Mouse (Mus musculus) lung, postnatal 25 days (tissue): ENCODE data around the gene Fdxr.

ENCODE experiments used
- DNase-seq: peaks from one replicate; pipeline ENCODE4 v3.0.0; 2022; ENCODE audit warnings: low spot score

Gene Fdxr

DNA sequence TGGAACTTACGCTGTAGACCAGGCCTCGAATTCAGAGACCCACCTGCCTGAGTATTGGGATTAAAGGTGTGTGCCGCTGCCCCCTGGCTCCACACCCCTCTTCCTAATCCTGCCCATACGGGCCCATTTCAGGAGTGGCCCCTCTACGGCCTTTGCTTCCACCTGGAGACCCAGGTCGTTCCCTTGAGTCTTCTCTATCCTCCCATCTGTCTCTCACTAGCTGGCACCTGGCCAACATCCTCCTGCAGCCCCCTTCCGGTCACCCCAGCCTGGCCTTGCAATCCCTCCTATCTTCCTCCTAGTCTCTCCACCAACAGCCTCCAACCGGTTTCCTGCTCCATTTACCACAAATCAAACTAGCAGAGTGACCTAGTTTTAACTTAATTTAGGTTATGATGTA, 13.0 kb upstream of the Fdxr start:
- no peak for DNase-seq

GRCm38 (mm10) chr11:115288305-115288704, 11.5 kb upstream of the Fdxr start:
- no peak for DNase-seq

- DNase-seq = no peak
Measured at GRCm38 (mm10) chr11:115287386-115287785, 10.5 kb upstream of the Fdxr start.

GRCm38 (mm10) chr11:115286201-115286993, 9.5 kb upstream of the Fdxr start:
- DNase-seq = no peak

- no peak for DNase-seq
Measured at GRCm38 (mm10) chr11:115285282-115285681, 8.4 kb upstream of the Fdxr start.

DNA sequence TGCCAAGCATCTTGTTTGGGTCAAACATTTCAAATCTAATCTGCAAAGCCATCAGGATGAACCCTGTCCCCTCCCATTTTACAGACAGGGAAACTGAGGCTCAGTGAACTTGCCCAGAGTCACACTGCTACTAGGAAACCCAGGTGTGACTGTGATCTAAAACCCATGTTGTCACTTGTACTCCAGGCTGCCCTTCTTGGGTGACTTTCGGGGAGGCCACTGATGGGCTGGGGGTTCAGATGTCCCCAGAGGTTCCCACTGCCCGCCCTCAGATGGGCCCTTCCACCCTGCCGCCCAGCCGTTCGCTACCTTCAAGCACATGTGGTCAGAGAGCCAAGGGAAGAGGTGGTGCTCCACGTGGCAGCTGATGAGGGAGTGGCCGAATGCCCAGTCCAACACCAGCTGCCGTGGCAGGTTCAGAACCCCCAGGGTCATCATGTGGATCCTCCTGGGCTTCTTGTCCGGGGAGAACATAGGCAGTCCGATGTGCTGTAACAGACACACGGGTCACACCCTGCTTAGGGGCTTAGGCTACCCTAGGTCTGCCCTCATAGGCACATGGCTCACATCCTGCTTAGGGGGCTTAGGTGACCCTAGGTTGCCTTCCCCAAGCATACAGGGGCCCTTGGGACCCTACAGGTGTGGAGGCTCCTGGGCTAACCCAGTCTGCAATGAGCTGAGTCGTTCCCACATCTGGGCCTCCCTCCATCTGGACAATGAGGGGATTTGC, 7.2 kb upstream of the Fdxr start:
- DNase-seq = no peak

- DNase-seq = no peak
Measured at GRCm38 (mm10) chr11:115283486-115283765, 6.6 kb upstream of the Fdxr start.

GRCm38 (mm10) chr11:115282723-115283485, 6.1 kb upstream of the Fdxr start:
- DNase-seq = no peak

- peak; percentile 20 for DNase-seq
Measured at GRCm38 (mm10) chr11:115282295-115282694, 5.4 kb upstream of the Fdxr start.

DNA sequence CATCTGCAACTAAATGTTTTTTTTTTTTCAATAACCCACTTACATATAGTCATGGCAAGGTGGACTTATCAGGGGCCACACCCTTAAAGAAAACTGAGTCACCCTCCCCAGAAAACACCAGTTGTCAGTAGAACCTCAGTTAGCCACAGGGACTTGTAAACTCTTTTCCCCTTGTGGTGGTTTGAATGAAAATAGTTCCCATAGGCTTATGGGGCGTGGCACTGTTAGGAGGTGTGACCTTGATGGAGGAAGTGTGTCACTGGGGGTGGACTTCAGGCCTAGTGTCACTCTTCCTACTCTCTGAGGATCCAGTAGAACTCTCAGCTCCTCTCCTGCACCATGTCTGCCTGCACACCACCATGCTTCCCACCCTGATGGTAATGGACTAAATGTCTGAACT, 2.9 kb upstream of the Fdxr start:
- DNase-seq = no peak

GRCm38 (mm10) chr11:115278176-115278575, 1.3 kb upstream of the Fdxr start:
- no peak for DNase-seq

GRCm38 (mm10) chr11:115277604-115277975, 740 bp upstream of the Fdxr start:
- no peak for DNase-seq

DNA sequence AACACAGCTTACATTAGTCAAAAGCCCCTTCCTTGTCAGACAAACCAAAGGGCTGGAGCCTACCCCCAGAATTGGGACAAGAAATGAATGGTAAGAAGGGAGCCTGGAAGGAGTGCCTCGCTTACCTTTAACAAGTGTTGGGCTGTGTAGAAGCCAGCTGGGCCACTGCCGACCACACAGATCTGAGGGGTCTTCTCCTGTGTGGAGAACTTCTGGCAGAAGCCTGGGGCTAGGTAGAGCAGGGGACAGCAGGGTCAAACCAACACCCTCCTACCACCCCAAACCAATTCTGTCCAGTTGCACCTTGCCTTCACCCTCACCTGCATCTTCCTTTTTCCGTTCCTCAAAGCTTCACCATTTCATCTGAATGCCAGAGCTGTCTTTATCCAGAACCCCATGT, 896 bp downstream of the Fdxr start:
- no peak for DNase-seq

GRCm38 (mm10) chr11:115275509-115275908, 1.3 kb downstream of the Fdxr start:
- DNase-seq = no peak

DNA sequence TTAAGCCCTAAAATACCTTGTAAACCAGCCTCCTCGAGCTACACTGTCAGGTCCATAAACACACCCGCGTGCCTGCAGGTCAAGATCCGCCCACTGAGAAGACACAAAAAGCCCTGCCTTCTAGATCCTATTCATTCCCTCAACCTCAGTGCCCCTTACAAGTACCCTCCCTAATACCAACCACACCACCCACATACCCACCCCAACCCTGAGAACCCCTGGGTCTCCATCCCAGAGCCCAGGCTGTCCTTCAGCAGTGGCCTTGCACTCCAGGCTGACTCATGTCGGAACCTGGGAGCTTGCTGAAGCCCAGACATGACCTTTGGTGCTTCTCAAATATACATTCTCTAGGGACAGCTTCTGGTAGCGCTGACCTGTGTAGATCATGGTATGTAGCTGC, 2.1 kb downstream of the Fdxr start:
- no peak for DNase-seq

- no peak for DNase-seq
Measured at GRCm38 (mm10) chr11:115274178-115274577, 2.7 kb downstream of the Fdxr start.

- no peak for DNase-seq
Measured at GRCm38 (mm10) chr11:115273735-115274134, 3.1 kb downstream of the Fdxr start.

GRCm38 (mm10) chr11:115272894-115273498, 3.9 kb downstream of the Fdxr start:
- DNase-seq = no peak

- no peak for DNase-seq
Measured at GRCm38 (mm10) chr11:115271481-115271880, 5.4 kb downstream of the Fdxr start.

- DNase-seq = no peak
Measured at GRCm38 (mm10) chr11:115271052-115271451, 5.8 kb downstream of the Fdxr start.

DNA sequence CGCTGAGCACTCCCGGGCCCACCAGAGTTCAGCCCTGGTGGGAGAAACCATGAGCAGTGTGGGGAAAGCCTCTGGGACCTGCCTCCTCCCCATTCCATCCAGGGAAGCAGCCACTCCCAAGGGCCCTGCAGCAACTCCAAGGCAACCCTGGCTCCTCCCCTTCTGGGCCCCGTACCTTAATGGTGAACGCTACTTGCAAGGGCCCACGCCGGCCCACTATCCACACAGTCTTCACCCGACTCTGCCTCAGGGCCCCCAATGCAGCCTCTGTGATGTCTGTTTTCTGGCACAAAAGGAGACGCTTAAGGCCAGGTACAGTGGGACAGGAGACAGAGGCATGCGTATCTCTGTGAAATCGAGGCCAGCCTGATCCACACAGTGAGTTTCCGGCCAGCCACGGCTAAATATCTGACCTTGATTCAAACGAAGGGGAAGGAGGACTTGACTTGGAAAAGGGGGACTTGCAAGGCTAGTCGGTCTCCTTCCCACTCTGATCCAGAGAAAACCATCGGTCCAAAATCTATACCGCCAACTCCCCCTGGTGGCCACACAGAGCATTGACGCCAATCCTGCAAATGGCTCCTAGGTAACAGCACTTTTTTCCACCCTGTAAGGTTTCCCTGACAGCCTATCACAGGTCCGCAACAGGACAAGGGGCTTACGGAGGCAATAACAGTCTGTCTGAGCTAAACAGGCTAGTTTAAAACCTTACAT, 6.5 kb downstream of the Fdxr start:
- peak; percentile 76 for DNase-seq
